Mouse (Mus musculus): ENCODE results near the gene Slc25a11. TPM values are rescaled to one million over a fixed set of nuclear protein-coding genes. Genes with fewer than 3 reads are reported as not detected.

The Slc25a11 gene
- polyA plus RNA-seq, 1 experiment from 2014 or later: 144 TPM

DNA sequence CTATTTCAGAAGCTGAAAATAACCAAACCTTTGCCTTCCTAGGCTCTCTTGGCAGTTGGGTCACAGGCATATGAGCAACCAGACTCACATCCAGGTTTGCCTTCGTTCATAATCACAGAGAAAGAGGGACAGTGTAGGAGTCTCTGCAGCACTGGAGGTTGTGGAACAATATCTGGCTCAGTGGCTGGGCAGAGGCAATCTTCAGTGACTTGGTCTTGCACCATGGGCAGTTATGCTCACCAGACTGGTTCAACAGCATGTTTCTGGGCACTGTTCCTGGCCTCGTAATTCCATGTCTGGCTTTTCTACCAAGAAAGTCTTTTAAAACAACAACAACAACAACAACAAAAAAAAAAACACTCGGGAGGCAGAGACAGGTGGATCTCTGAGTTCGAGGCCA, 11.7 kb downstream of the Slc25a11 start:
- Histone ChIP-seq H3K36me3 (replicated peaks; ENCODE audit: control insufficient read depth, insufficient read depth, low read depth, low read length) (no peaks in the 10 kb centered on the region), H3K9ac (replicated peaks; ENCODE audit: low read length) (no peak overlapping the region), H3K9me3 (replicated peaks; ENCODE audit: control insufficient read depth, low read length) (no peaks in the 10 kb centered on the region), H3K4me3 (ENCODE audit: low read depth, low read length) (no peak overlapping the region), H3K27ac (replicated peaks; ENCODE audit: low read depth, low read length) (no peak overlapping the region), H3K27me3 (ENCODE audit: control insufficient read depth, insufficient read depth, low read length) (no peaks in the 10 kb centered on the region), H3K4me2 (ENCODE audit: low read depth, low read length) (no peak overlapping the region), H3K4me1 (ENCODE audit: control insufficient read depth, insufficient read depth, low read length) (no peaks in the 10 kb centered on the region)
- ATAC-seq (replicated peaks; ENCODE audit: insufficient number of reproducible peaks, low FRiP score, low TSS enrichment, low read depth) (no peak), DNase-seq (ENCODE audit: low spot score) (no peak)
- WGBS: 81% methylated on average over 4 of the region's 4 CpGs

DNA sequence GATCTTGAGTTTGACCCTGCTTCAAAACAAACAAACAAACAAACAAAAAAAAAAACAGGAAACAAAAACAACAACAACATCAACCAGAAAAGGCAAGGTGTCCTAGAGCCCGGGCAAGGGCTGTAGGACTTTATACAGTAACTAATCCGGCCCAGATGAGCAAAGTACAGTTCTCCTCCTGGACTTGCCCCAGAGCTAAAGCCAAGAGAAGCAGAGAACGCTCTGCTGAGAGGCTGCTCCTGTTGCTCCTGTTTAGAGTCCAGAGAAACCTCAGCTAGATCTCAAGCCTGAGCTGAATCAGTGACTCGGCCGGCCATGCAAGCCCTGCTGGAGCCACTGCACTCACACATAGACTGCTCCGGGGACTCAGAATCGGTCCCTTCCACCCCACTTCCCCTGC, 17.1 kb downstream of the Slc25a11 start:
- Histone ChIP-seq H3K27me3 (ENCODE audit: control insufficient read depth, insufficient read depth, low read length) (no peaks in the 10 kb centered on the region), H3K4me3 (ENCODE audit: low read depth, low read length) (no peak overlapping the region), H3K4me2 (ENCODE audit: low read depth, low read length) (no peak overlapping the region), H3K9me3 (replicated peaks; ENCODE audit: control insufficient read depth, low read length) (no peaks in the 10 kb centered on the region), H3K9ac (replicated peaks; ENCODE audit: low read length) (no peak overlapping the region), H3K27ac (replicated peaks; ENCODE audit: low read depth, low read length) (no peak overlapping the region), H3K36me3 (replicated peaks; ENCODE audit: control insufficient read depth, insufficient read depth, low read depth, low read length) (no peaks in the 10 kb centered on the region), H3K4me1 (ENCODE audit: control insufficient read depth, insufficient read depth, low read length) (no peaks in the 10 kb centered on the region)
- DNase-seq (ENCODE audit: low spot score) (no peak), ATAC-seq (replicated peaks; ENCODE audit: insufficient number of reproducible peaks, low FRiP score, low TSS enrichment, low read depth) (no peak)
- 63% methylated on average over 7 of the region's 7 CpGs for WGBS

DNA sequence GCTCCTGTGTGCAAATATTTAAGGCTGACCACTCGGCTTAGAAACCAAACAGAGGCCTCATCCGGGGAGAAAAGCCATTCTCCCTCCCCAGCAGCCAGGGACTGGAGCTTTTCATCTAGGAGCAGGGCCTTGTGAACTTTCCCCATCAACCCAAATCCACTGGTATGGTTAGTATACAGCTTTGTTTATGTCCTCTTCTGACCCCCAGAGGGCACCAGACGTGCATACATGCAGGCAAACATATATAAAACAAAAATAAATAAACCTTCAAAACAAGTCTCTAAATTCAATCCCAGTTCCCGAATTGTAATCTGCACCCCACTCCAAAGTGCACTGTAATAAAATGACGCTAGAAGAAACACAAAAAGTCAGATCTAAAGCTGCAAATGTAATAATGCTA, 17.7 kb downstream of the Slc25a11 start:
- Histone ChIP-seq H3K4me2 (ENCODE audit: low read depth, low read length) (no peak overlapping the region), H3K4me1 (ENCODE audit: control insufficient read depth, insufficient read depth, low read length) (no peaks in the 10 kb centered on the region), H3K36me3 (replicated peaks; ENCODE audit: control insufficient read depth, insufficient read depth, low read depth, low read length) (no peaks in the 10 kb centered on the region), H3K4me3 (ENCODE audit: low read depth, low read length) (no peak overlapping the region), H3K27me3 (ENCODE audit: control insufficient read depth, insufficient read depth, low read length) (no peaks in the 10 kb centered on the region), H3K9me3 (replicated peaks; ENCODE audit: control insufficient read depth, low read length) (no peaks in the 10 kb centered on the region), H3K9ac (replicated peaks; ENCODE audit: low read length) (no peak overlapping the region), H3K27ac (replicated peaks; ENCODE audit: low read depth, low read length) (no peak overlapping the region)
- DNase-seq (ENCODE audit: low spot score) (no peak), ATAC-seq (replicated peaks; ENCODE audit: insufficient number of reproducible peaks, low FRiP score, low TSS enrichment, low read depth) (no peak)
- WGBS: 58% methylated on average over 5 of the region's 5 CpGs

DNA sequence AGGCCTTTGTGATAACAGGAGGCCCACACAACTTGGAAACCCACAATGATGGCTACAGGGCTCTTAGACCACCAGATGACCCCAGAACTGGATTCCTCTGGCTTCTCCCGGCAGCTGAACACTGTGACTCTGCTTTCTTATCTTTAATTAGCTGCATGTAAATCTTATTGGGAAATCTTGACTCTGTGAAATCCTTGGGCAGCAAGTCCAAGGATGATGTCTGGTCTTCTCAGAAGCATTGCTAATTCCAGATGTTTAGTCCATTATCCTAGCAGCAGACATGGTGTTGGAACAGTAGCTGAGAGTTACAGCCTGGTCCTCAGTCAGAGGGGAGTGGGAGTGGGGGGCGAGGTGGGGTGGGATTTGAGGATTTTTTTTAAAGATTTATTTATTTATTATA, 18.8 kb downstream of the Slc25a11 start:
- H3K9me3 ChIP-seq (replicated peaks; ENCODE audit: control insufficient read depth, low read length): no peaks in the 10 kb centered on the region
- H3K36me3 ChIP-seq (replicated peaks; ENCODE audit: control insufficient read depth, insufficient read depth, low read depth, low read length): no peaks in the 10 kb centered on the region
- no peak for ATAC-seq (replicated peaks; ENCODE audit: insufficient number of reproducible peaks, low FRiP score, low TSS enrichment, low read depth)
- H3K4me1 ChIP-seq (ENCODE audit: control insufficient read depth, insufficient read depth, low read length): no peaks in the 10 kb centered on the region
- no peak for DNase-seq (ENCODE audit: low spot score)
- H3K27ac ChIP-seq (replicated peaks; ENCODE audit: low read depth, low read length): no peak overlapping the region
- no peak overlapping the region for H3K4me2 ChIP-seq (ENCODE audit: low read depth, low read length)
- H3K9ac ChIP-seq (replicated peaks; ENCODE audit: low read length): no peak overlapping the region
- H3K4me3 ChIP-seq (ENCODE audit: low read depth, low read length): no peak overlapping the region
- no peaks in the 10 kb centered on the region for H3K27me3 ChIP-seq (ENCODE audit: control insufficient read depth, insufficient read depth, low read length)
- WGBS: 77% methylated on average over 2 of the region's 2 CpGs

DNA sequence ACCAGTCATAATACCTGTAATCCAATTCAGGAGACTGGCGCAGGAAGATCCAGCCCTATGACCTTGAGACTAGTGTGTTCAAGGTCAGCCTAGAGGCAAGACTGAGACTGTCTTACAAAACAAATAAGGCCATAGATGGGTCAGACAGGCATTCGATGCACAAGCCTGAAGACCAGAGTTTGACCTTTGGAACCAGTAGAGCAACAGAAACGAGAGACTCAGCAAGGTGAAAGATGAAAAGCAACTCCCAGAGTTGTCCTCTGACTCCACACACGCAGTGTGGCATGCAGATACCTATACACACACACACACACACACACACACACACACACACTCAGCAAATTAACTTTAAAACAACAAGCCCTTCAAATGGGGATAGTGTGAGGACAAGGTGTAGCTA, 20.4 kb downstream of the Slc25a11 start:
- Histone ChIP-seq H3K27me3 (ENCODE audit: control insufficient read depth, insufficient read depth, low read length) (no peaks in the 10 kb centered on the region), H3K27ac (replicated peaks; ENCODE audit: low read depth, low read length) (no peak overlapping the region), H3K36me3 (replicated peaks; ENCODE audit: control insufficient read depth, insufficient read depth, low read depth, low read length) (no peaks in the 10 kb centered on the region), H3K9me3 (replicated peaks; ENCODE audit: control insufficient read depth, low read length) (no peaks in the 10 kb centered on the region), H3K4me3 (ENCODE audit: low read depth, low read length) (no peak overlapping the region), H3K4me2 (ENCODE audit: low read depth, low read length) (no peak overlapping the region), H3K4me1 (ENCODE audit: control insufficient read depth, insufficient read depth, low read length) (no peaks in the 10 kb centered on the region), H3K9ac (replicated peaks; ENCODE audit: low read length) (no peak overlapping the region)
- 78% methylated on average over 4 of the region's 4 CpGs for WGBS
- ATAC-seq (replicated peaks; ENCODE audit: insufficient number of reproducible peaks, low FRiP score, low TSS enrichment, low read depth) (no peak), DNase-seq (ENCODE audit: low spot score) (no peak)

DNA sequence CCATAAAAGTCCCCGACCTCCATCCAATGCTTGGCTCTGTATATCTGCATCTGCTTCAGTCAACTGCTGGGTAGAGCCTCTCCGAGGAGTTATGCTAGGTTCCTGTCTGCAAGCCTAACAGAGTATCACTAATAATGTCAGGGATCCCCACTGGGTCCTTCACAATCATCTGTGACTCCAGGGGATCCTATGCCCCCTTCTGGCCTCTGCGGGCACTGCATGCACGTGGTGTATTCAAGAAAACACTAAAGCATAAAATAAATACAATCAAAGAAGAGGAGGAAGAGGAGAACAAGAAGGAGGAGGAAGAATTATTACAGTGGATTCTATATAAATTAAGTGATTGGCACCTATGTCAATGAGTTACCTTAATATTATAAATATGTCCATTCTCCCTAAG, 21.8 kb downstream of the Slc25a11 start:
- Histone ChIP-seq H3K27ac (replicated peaks; ENCODE audit: low read depth, low read length) (no peak overlapping the region), H3K9me3 (replicated peaks; ENCODE audit: control insufficient read depth, low read length) (no peaks in the 10 kb centered on the region), H3K27me3 (ENCODE audit: control insufficient read depth, insufficient read depth, low read length) (no peaks in the 10 kb centered on the region), H3K36me3 (replicated peaks; ENCODE audit: control insufficient read depth, insufficient read depth, low read depth, low read length) (no peaks in the 10 kb centered on the region), H3K4me2 (ENCODE audit: low read depth, low read length) (no peak overlapping the region), H3K4me3 (ENCODE audit: low read depth, low read length) (no peak overlapping the region), H3K9ac (replicated peaks; ENCODE audit: low read length) (no peak overlapping the region), H3K4me1 (ENCODE audit: control insufficient read depth, insufficient read depth, low read length) (no peaks in the 10 kb centered on the region)
- DNase-seq (ENCODE audit: low spot score): peak; percentile 72
- ATAC-seq (replicated peaks; ENCODE audit: insufficient number of reproducible peaks, low FRiP score, low TSS enrichment, low read depth): no peak
- 48% methylated on average over 4 of the region's 4 CpGs for WGBS

DNA sequence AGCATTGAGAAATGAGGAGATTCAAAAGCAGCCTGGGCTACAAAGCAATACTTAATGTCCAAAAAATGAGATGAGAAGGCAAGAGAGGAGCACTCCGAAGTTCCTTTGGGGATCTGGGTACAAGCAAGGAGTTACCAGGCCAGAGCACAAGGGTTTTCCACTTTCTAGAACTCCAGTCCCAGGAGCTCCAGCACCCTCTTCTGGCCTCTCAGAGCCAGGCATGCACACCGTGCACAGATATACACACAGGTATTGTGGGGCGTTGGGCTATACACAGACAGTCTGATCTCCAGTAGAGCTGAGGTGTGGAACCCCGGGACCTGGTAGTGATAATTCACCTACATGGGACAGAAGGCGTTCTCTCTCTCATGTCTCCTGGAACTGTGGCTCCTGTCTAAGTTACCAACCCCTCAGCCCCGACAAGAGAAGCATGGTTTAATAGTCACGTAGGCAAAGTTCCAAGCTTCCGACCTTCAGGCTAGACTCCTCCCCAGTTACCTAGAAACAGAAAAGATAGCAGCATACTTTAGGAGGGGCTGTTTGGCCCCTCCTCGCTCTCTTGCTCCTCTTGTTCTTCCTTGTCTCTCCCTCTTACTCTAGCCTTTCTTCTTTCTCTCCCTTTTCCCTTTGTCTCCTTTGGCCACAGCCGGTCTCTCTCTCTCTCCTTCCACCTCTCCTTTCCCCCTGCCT, 24.1 kb downstream of the Slc25a11 start:
- Histone ChIP-seq H3K27me3 (ENCODE audit: control insufficient read depth, insufficient read depth, low read length) (no peaks in the 10 kb centered on the region), H3K36me3 (replicated peaks; ENCODE audit: control insufficient read depth, insufficient read depth, low read depth, low read length) (no peaks in the 10 kb centered on the region), H3K9ac (replicated peaks; ENCODE audit: low read length) (no peak overlapping the region), H3K4me2 (ENCODE audit: low read depth, low read length) (no peak overlapping the region), H3K4me3 (ENCODE audit: low read depth, low read length) (no peak overlapping the region), H3K4me1 (ENCODE audit: control insufficient read depth, insufficient read depth, low read length) (no peaks in the 10 kb centered on the region), H3K27ac (replicated peaks; ENCODE audit: low read depth, low read length) (no peak overlapping the region), H3K9me3 (replicated peaks; ENCODE audit: control insufficient read depth, low read length) (no peaks in the 10 kb centered on the region)
- 84% methylated on average over 10 of the region's 10 CpGs for WGBS
- ATAC-seq (replicated peaks; ENCODE audit: insufficient number of reproducible peaks, low FRiP score, low TSS enrichment, low read depth): no peak
- no peak for DNase-seq (ENCODE audit: low spot score)

DNA sequence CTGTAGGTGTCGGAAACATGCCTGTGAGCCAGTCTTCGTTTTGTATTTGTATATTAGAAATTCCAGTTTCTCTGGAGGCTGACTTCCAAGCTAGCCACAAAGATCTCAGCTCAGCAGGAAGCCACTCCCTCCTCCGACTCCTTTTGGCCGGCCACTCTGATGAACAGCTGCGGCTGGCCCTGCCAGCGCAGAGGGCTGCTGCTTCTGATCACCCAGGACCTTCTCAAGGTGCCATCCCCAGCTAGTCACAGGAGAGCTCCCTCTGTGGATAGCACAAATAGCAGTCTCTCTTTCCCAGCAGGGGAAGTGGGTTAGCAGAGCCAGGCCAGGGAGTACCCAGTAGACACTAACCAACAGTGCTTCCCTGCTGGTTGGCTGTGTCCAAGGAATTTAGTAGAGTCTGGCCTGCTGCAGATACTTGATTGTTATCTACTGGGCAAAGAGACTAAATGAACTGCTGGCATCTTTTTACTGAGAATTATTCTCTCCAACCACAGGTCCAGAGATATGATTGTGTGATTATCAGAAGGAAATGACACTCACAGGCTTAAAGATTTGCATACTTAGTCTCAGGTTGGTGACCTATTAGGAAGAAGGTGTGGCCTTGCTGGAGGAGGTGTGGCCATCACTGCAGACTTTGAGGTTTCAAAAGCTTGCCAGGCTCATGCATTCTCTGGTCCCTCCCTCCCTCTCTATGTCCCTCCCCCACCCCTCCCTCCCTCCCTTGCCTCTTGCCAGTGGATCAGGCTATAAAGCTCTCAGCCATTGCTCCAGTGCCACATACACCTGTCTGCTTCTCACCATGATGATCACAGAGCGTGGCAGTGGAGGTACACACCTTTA, 25.1 kb downstream of the Slc25a11 start:
- Histone ChIP-seq H3K27ac (replicated peaks; ENCODE audit: low read depth, low read length) (no peak overlapping the region), H3K36me3 (replicated peaks; ENCODE audit: control insufficient read depth, insufficient read depth, low read depth, low read length) (no peaks in the 10 kb centered on the region), H3K4me1 (ENCODE audit: control insufficient read depth, insufficient read depth, low read length) (no peaks in the 10 kb centered on the region), H3K9me3 (replicated peaks; ENCODE audit: control insufficient read depth, low read length) (no peaks in the 10 kb centered on the region), H3K4me2 (ENCODE audit: low read depth, low read length) (no peak overlapping the region), H3K27me3 (ENCODE audit: control insufficient read depth, insufficient read depth, low read length) (no peaks in the 10 kb centered on the region), H3K9ac (replicated peaks; ENCODE audit: low read length) (no peak overlapping the region), H3K4me3 (ENCODE audit: low read depth, low read length) (no peak overlapping the region)
- ATAC-seq (replicated peaks; ENCODE audit: insufficient number of reproducible peaks, low FRiP score, low TSS enrichment, low read depth): no peak
- WGBS: 49% methylated on average over 7 of the region's 7 CpGs
- no peak for DNase-seq (ENCODE audit: low spot score)

All from embryonic facial prominence, embryonic 11.5 days (tissue).